Mouse (Mus musculus) cortical plate, adult 2 months (tissue): Measurements from ENCODE around the gene Isl1.

ENCODE experiments used
- CTCF ChIP-seq: fragments of 200-500 bp; IDR thresholded peaks from 2 replicates; pipeline ENCODE4 v1.5.1; 2011; ENCODE audit warnings: mild to moderate bottlenecking, control low read depth, low read length; ENCODE audit not compliant: insufficient read depth; ENCODE audit errors: extremely low read depth
- POLR2A ChIP-seq: fragments of 200-500 bp; IDR thresholded peaks from 2 replicates; pipeline ENCODE4 v1.6.1; 2011; ENCODE audit warnings: mild to moderate bottlenecking, low read length, control low read depth; ENCODE audit not compliant: insufficient read depth; ENCODE audit errors: extremely low read depth

GRCm38 (mm10) chr13:116305721-116306120 lies 3.8 kb downstream of the Isl1 start:
- no peak for TF ChIP-seq CTCF
- TF ChIP-seq POLR2A, result no peak
